Mouse (Mus musculus) embryonic facial prominence, embryonic 13.5 days (tissue): ENCODE data around the gene Ddx47. TPM values are rescaled to one million over a fixed set of nuclear protein-coding genes. Genes with fewer than 3 reads are reported as not detected.

Experiments
- ATAC-seq: fragments of 200-750 bp; cut with Nextera tagmentation; 2 replicates; pipeline ENCODE4 v1.8.0; 2017; ENCODE audit warnings: low read depth; ENCODE audit not compliant: insufficient number of reproducible peaks, insufficient read depth, low FRiP score, low TSS enrichment
- H3K27ac ChIP-seq: fragments of 300-500 bp; sonication (generic); 2 replicates; pipeline ENCODE4 v1.5.1; 2015; ENCODE audit warnings: moderate library complexity, mild to moderate bottlenecking, inconsistent platforms
- H3K27me3 ChIP-seq: fragments of 300-500 bp; sonication (generic); 2 replicates; pipeline ENCODE4 v1.6.1; 2015; ENCODE audit warnings: mild to moderate bottlenecking, inconsistent platforms
- H3K36me3 ChIP-seq: fragments of 300-500 bp; sonication (generic); 2 replicates; pipeline ENCODE4 v1.6.1; 2015; ENCODE audit warnings: mild to moderate bottlenecking, inconsistent platforms
- H3K4me1 ChIP-seq: fragments of 300-500 bp; sonication (generic); 2 replicates; pipeline ENCODE4 v1.6.1; 2015; ENCODE audit warnings: inconsistent platforms
- H3K4me2 ChIP-seq: fragments of 300-500 bp; sonication (generic); 2 replicates; pipeline ENCODE4 v1.6.1; 2015; ENCODE audit warnings: moderate library complexity, mild to moderate bottlenecking, inconsistent platforms
- H3K4me3 ChIP-seq: fragments of 300-500 bp; sonication (generic); 2 replicates; pipeline ENCODE4 v1.5.1; 2015; ENCODE audit warnings: mild to moderate bottlenecking, inconsistent platforms
- H3K9ac ChIP-seq: fragments of 300-500 bp; sonication (generic); 2 replicates; pipeline ENCODE4 v1.6.1; 2015; ENCODE audit warnings: mild to moderate bottlenecking, inconsistent platforms
- H3K9me3 ChIP-seq: fragments of 300-500 bp; sonication (generic); 2 replicates; pipeline ENCODE4 v1.6.1; 2016; ENCODE audit warnings: inconsistent platforms
- WGBS: fragments of 180-500 bp; shearing (Covaris S2); methylation state at CpG from one replicate; pipeline ENCODE4 v1.1.7; 2015; ENCODE audit warnings: mixed read lengths; 5-methylcytosine and 5-hydroxymethylcytosine counted together
- polyA plus RNA-seq: library from polyadenylated mRNA; unstranded; fragments of >200 nt; fragmentation: Nextera tagmentation; extraction: Ambion mirVana; gene quantifications from 2 replicates; pipeline ENCODE4 v1.2.1, GENCODE M21; 2015

Gene Ddx47
- polyA plus RNA-seq, 1 experiment from 2014 or later: 124 TPM

GRCm38 (mm10) chr6:135047276-135047675 is 35.9 kb downstream of the Ddx47 start:
- Histone ChIP-seq H3K4me1 (no peaks in the 10 kb centered on the region), H3K4me2 (no peak overlapping the region), H3K4me3 (no peak overlapping the region), H3K9me3 (no peaks in the 10 kb centered on the region), H3K27ac (no peak overlapping the region), H3K9ac (no peak overlapping the region), H3K27me3 (peaks cover 3% of the 10 kb centered on the region; the same call in 1 of the 2 replicates), H3K36me3 (no peaks in the 10 kb centered on the region)
- 71% methylated on average over 9 of the region's 9 CpGs for WGBS
- no peak for ATAC-seq

- no peak overlapping the region for H3K9ac ChIP-seq
- H3K36me3 ChIP-seq: no peaks in the 10 kb centered on the region
- H3K27ac ChIP-seq: no peak overlapping the region
- H3K9me3 ChIP-seq: no peaks in the 10 kb centered on the region
- H3K4me3 ChIP-seq: no peak overlapping the region
- H3K27me3 ChIP-seq: peaks cover 3% of the 10 kb centered on the region; the same call in 1 of the 2 replicates
- no peak overlapping the region for H3K4me2 ChIP-seq
- WGBS: 71% methylated on average over 6 of the region's 6 CpGs
- no peak for ATAC-seq
- no peaks in the 10 kb centered on the region for H3K4me1 ChIP-seq
Observed at GRCm38 (mm10) chr6:135048509-135048908, 37.1 kb downstream of the Ddx47 start.

DNA sequence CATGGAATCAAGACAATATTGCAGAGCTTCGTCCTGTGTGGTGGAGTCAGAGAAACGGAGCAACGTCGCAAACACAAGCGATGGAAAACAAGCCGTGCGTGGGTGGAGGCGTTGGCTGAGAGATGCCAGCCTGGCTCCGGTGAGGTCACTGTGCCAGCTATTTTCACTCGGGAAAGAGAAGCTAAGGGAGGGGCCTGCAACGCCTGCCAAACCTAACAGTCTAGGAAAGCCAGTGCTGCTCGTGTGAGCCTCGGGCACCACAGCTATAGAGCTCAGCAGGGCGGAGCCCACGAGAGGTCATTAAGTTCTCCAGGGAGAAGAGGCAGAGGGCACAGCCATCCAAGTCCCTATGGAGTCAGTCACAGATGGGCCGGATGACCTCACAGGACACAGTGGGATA is 37.5 kb downstream of the Ddx47 start:
- no peak overlapping the region for H3K4me2 ChIP-seq
- no peak overlapping the region for H3K27ac ChIP-seq
- no peak for ATAC-seq
- no peak overlapping the region for H3K9ac ChIP-seq
- no peak overlapping the region for H3K4me3 ChIP-seq
- no peaks in the 10 kb centered on the region for H3K4me1 ChIP-seq
- peaks cover 3% of the 10 kb centered on the region; the same call in 1 of the 2 replicates for H3K27me3 ChIP-seq
- WGBS: 83% methylated on average over 16 of the region's 16 CpGs
- no peaks in the 10 kb centered on the region for H3K9me3 ChIP-seq
- H3K36me3 ChIP-seq: no peaks in the 10 kb centered on the region

DNA sequence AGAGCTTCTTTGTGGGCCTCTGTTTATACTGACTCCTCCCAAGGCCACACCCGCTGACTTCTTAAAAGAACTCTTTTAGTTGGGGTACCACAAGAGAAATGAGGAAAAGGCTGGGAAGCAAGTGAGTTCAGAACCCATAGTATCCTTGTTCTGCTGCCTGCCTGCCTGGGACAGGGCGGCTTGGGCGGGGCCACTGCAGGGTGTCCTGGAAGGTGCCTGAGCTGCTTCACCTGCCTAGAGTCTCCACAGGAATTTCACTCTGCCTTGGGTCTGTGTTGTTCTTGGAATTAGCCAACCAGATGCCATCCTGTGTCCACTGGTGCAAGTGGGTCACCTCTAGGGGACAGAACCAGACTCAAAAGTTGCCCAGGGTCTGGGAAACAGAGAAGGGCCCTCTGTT is 42.4 kb downstream of the Ddx47 start:
- 69% methylated on average over 3 of the region's 3 CpGs for WGBS
- Histone ChIP-seq H3K36me3 (no peaks in the 10 kb centered on the region), H3K27ac (no peak overlapping the region), H3K9me3 (no peaks in the 10 kb centered on the region), H3K4me1 (no peaks in the 10 kb centered on the region), H3K4me3 (no peak overlapping the region), H3K9ac (no peak overlapping the region), H3K4me2 (no peak overlapping the region), H3K27me3 (no peaks in the 10 kb centered on the region)
- no peak for ATAC-seq

GRCm38 (mm10) chr6:135055882-135056281 is 44.5 kb downstream of the Ddx47 start:
- no peak overlapping the region for H3K9ac ChIP-seq
- no peaks in the 10 kb centered on the region for H3K9me3 ChIP-seq
- no peaks in the 10 kb centered on the region for H3K36me3 ChIP-seq
- H3K27me3 ChIP-seq: no peaks in the 10 kb centered on the region
- no peak for ATAC-seq
- 43% methylated on average over 4 of the region's 4 CpGs for WGBS
- H3K27ac ChIP-seq: no peak overlapping the region
- no peak overlapping the region for H3K4me2 ChIP-seq
- no peak overlapping the region for H3K4me3 ChIP-seq
- H3K4me1 ChIP-seq: no peaks in the 10 kb centered on the region

- peaks cover 18% of the 10 kb centered on the region for H3K27me3 ChIP-seq
- H3K4me1 ChIP-seq: peaks cover 7% of the 10 kb centered on the region; the same call in 1 of the 2 replicates
- H3K4me2 ChIP-seq: no peak overlapping the region
- 93% methylated on average over 4 of the region's 4 CpGs for WGBS
- no peak for ATAC-seq
- no peak overlapping the region for H3K27ac ChIP-seq
- H3K4me3 ChIP-seq: no peak overlapping the region
- no peaks in the 10 kb centered on the region for H3K36me3 ChIP-seq
- no peak overlapping the region for H3K9ac ChIP-seq
- H3K9me3 ChIP-seq: no peaks in the 10 kb centered on the region
Observed at GRCm38 (mm10) chr6:135060728-135061127, 49.3 kb downstream of the Ddx47 start.

GRCm38 (mm10) chr6:135064621-135065020 is 53.2 kb downstream of the Ddx47 start:
- no peaks in the 10 kb centered on the region for H3K9me3 ChIP-seq
- peak overlapping the region; percentile 75 for H3K4me2 ChIP-seq
- H3K27ac ChIP-seq: no peak overlapping the region
- peaks cover 32% of the 10 kb centered on the region for H3K27me3 ChIP-seq
- H3K4me1 ChIP-seq: peaks cover 19% of the 10 kb centered on the region
- H3K4me3 ChIP-seq: no peak overlapping the region
- no peak for ATAC-seq
- H3K36me3 ChIP-seq: no peaks in the 10 kb centered on the region
- WGBS: 56% methylated on average over 12 of the region's 12 CpGs
- no peak overlapping the region for H3K9ac ChIP-seq

GRCm38 (mm10) chr6:135065236-135065957 is 54.0 kb downstream of the Ddx47 start, which contains the start of gene Gprc5a:
Gene Gprc5a, plus strand, starts transcription at chr6:135065651.
- peak within 1 kb of the TSS; percentile 64 for H3K9ac ChIP-seq
- peak within 1 kb of the TSS; percentile 49 for H3K4me3 ChIP-seq
- no peak; the same call in 1 of the 2 replicates for ATAC-seq
- H3K4me1 ChIP-seq: peaks cover 19% of the 10 kb centered on the region
- no peak within 1 kb of the TSS for H3K27ac ChIP-seq
- H3K4me2 ChIP-seq: peak within 1 kb of the TSS; percentile 75
- H3K9me3 ChIP-seq: no peaks in the 10 kb centered on the region
- H3K36me3 ChIP-seq: no peaks in the 10 kb centered on the region
- WGBS: under 1% methylated on average over 44 of the region's 44 CpGs
- peaks cover 32% of the 10 kb centered on the region for H3K27me3 ChIP-seq

- H3K9ac ChIP-seq: no peak overlapping the region
- H3K27ac ChIP-seq: no peak overlapping the region
- no peaks in the 10 kb centered on the region for H3K36me3 ChIP-seq
- peaks cover 19% of the 10 kb centered on the region for H3K4me1 ChIP-seq
- no peak for ATAC-seq
- no peak overlapping the region for H3K4me2 ChIP-seq
- H3K9me3 ChIP-seq: no peaks in the 10 kb centered on the region
- WGBS: 18% methylated on average over 6 of the region's 6 CpGs
- H3K4me3 ChIP-seq: no peak overlapping the region
- peaks cover 32% of the 10 kb centered on the region for H3K27me3 ChIP-seq
Observed at GRCm38 (mm10) chr6:135066795-135067445, 55.5 kb downstream of the Ddx47 start.

GRCm38 (mm10) chr6:135068221-135068620 is 56.8 kb downstream of the Ddx47 start:
- Histone ChIP-seq H3K36me3 (no peaks in the 10 kb centered on the region), H3K9ac (no peak overlapping the region), H3K4me3 (no peak overlapping the region), H3K27me3 (peaks cover 32% of the 10 kb centered on the region), H3K4me1 (peaks cover 19% of the 10 kb centered on the region), H3K9me3 (no peaks in the 10 kb centered on the region), H3K4me2 (no peak overlapping the region), H3K27ac (no peak overlapping the region)
- whole genome bisulfite sequencing: 83% methylated on average over 4 of the region's 5 CpGs
- no peak for ATAC-seq

- no peak overlapping the region for H3K4me2 ChIP-seq
- H3K4me1 ChIP-seq: peaks cover 19% of the 10 kb centered on the region
- no peak for ATAC-seq
- no peak overlapping the region for H3K4me3 ChIP-seq
- no peak overlapping the region for H3K9ac ChIP-seq
- WGBS: 81% methylated on average over 6 of the region's 6 CpGs
- H3K9me3 ChIP-seq: no peaks in the 10 kb centered on the region
- H3K27me3 ChIP-seq: peaks cover 21% of the 10 kb centered on the region
- no peaks in the 10 kb centered on the region for H3K36me3 ChIP-seq
- H3K27ac ChIP-seq: no peak overlapping the region
Observed at GRCm38 (mm10) chr6:135069856-135070255, 58.4 kb downstream of the Ddx47 start.

DNA sequence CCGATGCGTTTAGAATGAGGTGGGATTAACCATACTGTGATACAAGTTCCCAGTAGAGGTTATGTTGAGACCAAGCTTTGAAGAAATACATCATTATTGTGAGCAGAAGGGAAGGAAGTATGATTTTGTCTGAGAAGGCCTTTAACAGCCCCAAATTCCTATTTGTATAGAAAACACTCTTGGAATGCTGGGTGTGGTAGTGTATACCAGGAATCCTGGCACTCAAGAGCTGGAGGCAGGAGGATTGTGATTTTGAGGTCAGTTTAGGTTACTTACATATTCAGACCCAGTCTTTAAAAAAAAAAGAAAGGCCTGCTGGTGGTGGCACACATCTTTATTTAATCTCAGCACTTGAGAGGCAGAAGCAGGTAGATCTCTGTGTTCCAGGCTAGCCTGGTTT is 58.9 kb downstream of the Ddx47 start:
- no peak overlapping the region for H3K9ac ChIP-seq
- H3K36me3 ChIP-seq: no peaks in the 10 kb centered on the region
- H3K4me1 ChIP-seq: peaks cover 14% of the 10 kb centered on the region; the same call in 1 of the 2 replicates
- H3K4me3 ChIP-seq: no peak overlapping the region
- H3K9me3 ChIP-seq: no peaks in the 10 kb centered on the region
- peaks cover 16% of the 10 kb centered on the region for H3K27me3 ChIP-seq
- 77% methylated on average over 2 of the region's 2 CpGs for WGBS
- no peak overlapping the region for H3K27ac ChIP-seq
- ATAC-seq: no peak
- no peak overlapping the region for H3K4me2 ChIP-seq
